Mouse (Mus musculus): ENCODE measurements around the gene Ppp4r1. TPM values are rescaled to one million over a fixed set of nuclear protein-coding genes. Genes with fewer than 3 reads are reported as not detected.
A peak's percentile ranks its signal among the peaks of the same experiment; 100 is the strongest.

The Ppp4r1 gene
- polyA plus RNA-seq, 1 experiment from 2014 or later: 21.2 TPM

- peak; percentile 63; the same call in 1 of the 2 replicates for ATAC-seq
- H3K4me1 ChIP-seq (ENCODE audit: insufficient read depth, low read depth, low read length): no peaks in the 10 kb centered on the region; the same call in 1 of the 2 replicates
- TF ChIP-seq CTCF (IDR thresholded peaks at IDR 0.05): peak; percentile 81
- no peak for TF ChIP-seq EP300 (IDR thresholded peaks at IDR 0.05)
- no peak overlapping the region for H3K4me2 ChIP-seq (replicated peaks; ENCODE audit: low read depth, low read length)
- H3K9ac ChIP-seq (replicated peaks; ENCODE audit: low read depth): no peak overlapping the region
- no peak overlapping the region for H3K27ac ChIP-seq (ENCODE audit: low read length)
- no peaks in the 10 kb centered on the region for H3K27me3 ChIP-seq (replicated peaks; ENCODE audit: insufficient read depth, low read length)
- no peak overlapping the region for H3K4me3 ChIP-seq (ENCODE audit: low read depth, low read length)
- H3K9me3 ChIP-seq (ENCODE audit: low read length): no peaks in the 10 kb centered on the region
- H3K36me3 ChIP-seq (ENCODE audit: insufficient read depth, low read length): no peaks in the 10 kb centered on the region
- DNase-seq (ENCODE audit: low spot score): peak; percentile 51
- 37% methylated on average over 6 of the region's 6 CpGs for WGBS
These were observed 90.3 kb downstream of the Ppp4r1 start for GRCm38 (mm10) chr17:65872652-65873051.

GRCm38 (mm10) chr17:65873156-65873555 is 90.8 kb downstream of the Ppp4r1 start:
- Histone ChIP-seq H3K9me3 (ENCODE audit: low read length) (no peaks in the 10 kb centered on the region), H3K4me1 (ENCODE audit: insufficient read depth, low read depth, low read length) (no peaks in the 10 kb centered on the region; the same call in 1 of the 2 replicates), H3K27me3 (replicated peaks; ENCODE audit: insufficient read depth, low read length) (no peaks in the 10 kb centered on the region), H3K36me3 (ENCODE audit: insufficient read depth, low read length) (no peaks in the 10 kb centered on the region), H3K9ac (replicated peaks; ENCODE audit: low read depth) (no peak overlapping the region), H3K27ac (ENCODE audit: low read length) (no peak overlapping the region), H3K4me3 (ENCODE audit: low read depth, low read length) (no peak overlapping the region), H3K4me2 (replicated peaks; ENCODE audit: low read depth, low read length) (no peak overlapping the region)
- ATAC-seq: no peak
- no peak for TF ChIP-seq EP300 (IDR thresholded peaks at IDR 0.05)
- no peak for TF ChIP-seq CTCF (IDR thresholded peaks at IDR 0.05)
- no peak for DNase-seq (ENCODE audit: low spot score)
- 74% methylated on average over 4 of the region's 4 CpGs for WGBS

GRCm38 (mm10) chr17:65873834-65874233 is 91.5 kb downstream of the Ppp4r1 start:
- no peak for DNase-seq (ENCODE audit: low spot score)
- no peak overlapping the region for H3K4me2 ChIP-seq (replicated peaks; ENCODE audit: low read depth, low read length)
- WGBS: 86% methylated on average over 11 of the region's 11 CpGs
- no peaks in the 10 kb centered on the region for H3K27me3 ChIP-seq (replicated peaks; ENCODE audit: insufficient read depth, low read length)
- H3K9me3 ChIP-seq (ENCODE audit: low read length): no peaks in the 10 kb centered on the region
- TF ChIP-seq EP300 (IDR thresholded peaks at IDR 0.05) (no peak), CTCF (IDR thresholded peaks at IDR 0.05) (no peak)
- no peak overlapping the region for H3K4me3 ChIP-seq (ENCODE audit: low read depth, low read length)
- H3K27ac ChIP-seq (ENCODE audit: low read length): no peak overlapping the region
- no peaks in the 10 kb centered on the region; the same call in 1 of the 2 replicates for H3K4me1 ChIP-seq (ENCODE audit: insufficient read depth, low read depth, low read length)
- no peak for ATAC-seq
- H3K36me3 ChIP-seq (ENCODE audit: insufficient read depth, low read length): no peaks in the 10 kb centered on the region
- no peak overlapping the region for H3K9ac ChIP-seq (replicated peaks; ENCODE audit: low read depth)

GRCm38 (mm10) chr17:65877026-65877425 is 94.7 kb downstream of the Ppp4r1 start:
- 63% methylated on average over 6 of the region's 6 CpGs for WGBS
- no peaks in the 10 kb centered on the region for H3K27me3 ChIP-seq (replicated peaks; ENCODE audit: insufficient read depth, low read length)
- no peak overlapping the region for H3K4me3 ChIP-seq (ENCODE audit: low read depth, low read length)
- H3K4me2 ChIP-seq (replicated peaks; ENCODE audit: low read depth, low read length): no peak overlapping the region
- no peak for TF ChIP-seq EP300 (IDR thresholded peaks at IDR 0.05)
- no peak for TF ChIP-seq CTCF (IDR thresholded peaks at IDR 0.05)
- DNase-seq (ENCODE audit: low spot score) (no peak), ATAC-seq (no peak)
- no peaks in the 10 kb centered on the region for H3K9me3 ChIP-seq (ENCODE audit: low read length)
- no peak overlapping the region for H3K27ac ChIP-seq (ENCODE audit: low read length)
- H3K4me1 ChIP-seq (ENCODE audit: insufficient read depth, low read depth, low read length): no peaks in the 10 kb centered on the region; the same call in 1 of the 2 replicates
- H3K9ac ChIP-seq (replicated peaks; ENCODE audit: low read depth): no peak overlapping the region
- H3K36me3 ChIP-seq (ENCODE audit: insufficient read depth, low read length): no peaks in the 10 kb centered on the region

GRCm38 (mm10) chr17:65884061-65884669 is 101.8 kb downstream of the Ppp4r1 start:
- H3K27ac ChIP-seq (ENCODE audit: low read length): peak overlapping the region; percentile 94
- TF ChIP-seq CTCF (IDR thresholded peaks at IDR 0.05) (no peak), EP300 (IDR thresholded peaks at IDR 0.05) (no peak)
- peak; percentile 63 for DNase-seq (ENCODE audit: low spot score)
- H3K9ac ChIP-seq (replicated peaks; ENCODE audit: low read depth): peak overlapping the region; percentile 89
- H3K9me3 ChIP-seq (ENCODE audit: low read length): no peaks in the 10 kb centered on the region
- peak overlapping the region; percentile 97 for H3K4me3 ChIP-seq (ENCODE audit: low read depth, low read length)
- peak; percentile 11 for ATAC-seq
- peak overlapping the region; percentile 91 for H3K4me2 ChIP-seq (replicated peaks; ENCODE audit: low read depth, low read length)
- H3K36me3 ChIP-seq (ENCODE audit: insufficient read depth, low read length): no peaks in the 10 kb centered on the region
- H3K27me3 ChIP-seq (replicated peaks; ENCODE audit: insufficient read depth, low read length): no peaks in the 10 kb centered on the region
- H3K4me1 ChIP-seq (ENCODE audit: insufficient read depth, low read depth, low read length): peaks cover 8% of the 10 kb centered on the region
- WGBS: 2% methylated on average over 32 of the region's 56 CpGs

GRCm38 (mm10) chr17:65884691-65885397 is 102.5 kb downstream of the Ppp4r1 start:
- H3K36me3 ChIP-seq (ENCODE audit: insufficient read depth, low read length): no peaks in the 10 kb centered on the region
- H3K4me3 ChIP-seq (ENCODE audit: low read depth, low read length): peak overlapping the region; percentile 97
- DNase-seq (ENCODE audit: low spot score): peak; percentile 99
- peak overlapping the region; percentile 91 for H3K4me2 ChIP-seq (replicated peaks; ENCODE audit: low read depth, low read length)
- peak overlapping the region; percentile 89 for H3K9ac ChIP-seq (replicated peaks; ENCODE audit: low read depth)
- TF ChIP-seq EP300 (IDR thresholded peaks at IDR 0.05) (peak; percentile 58; the same call in 1 of the 2 replicates), CTCF (IDR thresholded peaks at IDR 0.05) (peak; percentile 38)
- peak; percentile 98 for ATAC-seq
- H3K27me3 ChIP-seq (replicated peaks; ENCODE audit: insufficient read depth, low read length): no peaks in the 10 kb centered on the region
- H3K9me3 ChIP-seq (ENCODE audit: low read length): no peaks in the 10 kb centered on the region
- peak overlapping the region; percentile 96 for H3K27ac ChIP-seq (ENCODE audit: low read length)
- H3K4me1 ChIP-seq (ENCODE audit: insufficient read depth, low read depth, low read length): peaks cover 8% of the 10 kb centered on the region
- under 1% methylated on average over 50 of the region's 67 CpGs for WGBS

All from lung, postnatal 0 days (tissue).